Mouse (Mus musculus) embryonic fibroblast, embryonic 13.5 days (primary cell): ENCODE results near the gene Csrnp1.

Experiments
- CTCF ChIP-seq: IDR thresholded peaks from 2 replicates; pipeline ENCODE4 v1.5.1; 2011; ENCODE audit warnings: mild to moderate bottlenecking, control low read depth, low read length, moderate library complexity, borderline replicate concordance; ENCODE audit not compliant: insufficient read depth
- POLR2A ChIP-seq: IDR thresholded peaks from 2 replicates; pipeline ENCODE4 v1.6.1; 2011; ENCODE audit warnings: low read depth, mild to moderate bottlenecking, control low read depth, low read length, moderate library complexity

GRCm38 (mm10) chr9:120000761-120001160 is 16.3 kb upstream of the Csrnp1 start:
- TF ChIP-seq POLR2A (no peak), CTCF (no peak)
